Mouse (Mus musculus): ENCODE measurements around the gene Prx. TPM values are rescaled to one million over a fixed set of nuclear protein-coding genes. Genes with fewer than 3 reads are reported as not detected.

Gene Prx
- total RNA-seq, 4 experiments from 2014 or later = 2.3 to 7.7 (median 5.7) TPM

- peak; percentile 93 to 97 for DNase-seq (ENCODE audit: low spot score in 2 of 2)
Observed at GRCm38 (mm10) chr7:27552931-27553513, 53.9 kb downstream of the Prx start, which contains the start of the genes Pld3 and 2310022A10Rik. Gene Pld3, minus strand, starts transcription at chr7:27553218. Gene 2310022A10Rik, plus strand, starts transcription at chr7:27553233.

DNA sequence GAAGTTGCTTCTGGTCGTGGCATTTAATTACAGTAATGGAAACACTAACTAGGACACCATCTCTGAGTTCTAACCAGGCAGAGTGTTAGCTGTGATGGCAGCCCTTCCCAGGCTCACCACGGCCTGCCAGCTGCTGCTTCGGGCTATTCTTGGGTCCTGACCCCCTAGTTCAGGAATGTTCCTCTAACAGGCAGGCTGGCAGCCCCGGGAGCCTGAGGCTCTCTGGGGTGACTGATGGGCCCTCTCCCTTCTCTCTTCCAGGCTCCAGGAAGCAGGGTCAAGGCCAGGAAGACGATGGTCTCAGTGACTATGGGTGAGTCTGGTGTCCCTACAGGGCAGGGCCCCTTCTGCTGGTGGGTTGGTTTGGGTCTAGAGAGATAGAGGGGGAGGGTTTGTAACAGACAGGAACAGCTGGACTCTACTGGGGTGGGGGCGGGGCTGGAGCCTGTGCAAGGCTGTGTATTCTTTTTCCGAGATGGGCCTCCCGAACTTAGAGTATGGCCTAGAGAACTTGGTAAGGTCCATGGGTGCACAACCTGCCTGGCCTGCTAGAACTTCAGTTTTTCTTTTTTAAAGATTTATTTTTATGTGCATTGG lies 61.3 kb downstream of the Prx start:
- DNase-seq (ENCODE audit: low spot score in 2 of 2) = peak; percentile 69 to 84

DNA sequence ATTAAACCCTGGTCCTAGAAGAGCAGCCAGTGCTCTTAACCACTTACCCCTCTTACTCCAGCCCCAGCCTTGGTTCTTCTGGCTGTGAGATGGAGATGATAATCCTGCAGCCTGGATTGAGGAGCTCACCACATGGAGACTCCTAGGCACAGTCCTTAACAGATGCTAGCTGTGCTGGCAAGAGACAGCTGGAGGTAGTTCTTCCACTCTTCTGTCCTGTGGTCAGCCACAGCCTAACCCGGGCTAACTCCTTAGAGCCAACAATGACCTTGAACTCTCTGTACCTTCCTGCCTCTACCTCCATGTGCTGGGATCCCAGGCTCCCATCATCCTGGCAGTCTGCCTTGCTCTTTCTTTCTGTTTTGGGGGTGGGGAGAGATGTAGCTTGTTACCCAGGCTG lies 61.9 kb downstream of the Prx start:
- no peak for DNase-seq (ENCODE audit: low spot score in 2 of 2)

Other genes with a start within 250 kb of the Prx start
- gene Numbl, start 240.9 kb upstream of the Prx start, total RNA-seq (2022) = 1 to 10 TPM; 1.5 to 3.4 (median 2.2) TPM
- 10 to 100 TPM; 33.6 to 50.3 (median 43.1) TPM for gene Ltbp4, start 161.6 kb upstream of the Prx start, total RNA-seq (2022)
- 1 to 10 TPM; 1.8 to 3.9 (median 2.7) TPM for gene Shkbp1, start 143.3 kb upstream of the Prx start, total RNA-seq (2022)
- gene Gm20479, start 141.9 kb upstream of the Prx start, total RNA-seq (2022) = under 1 TPM in 1 of 4 experiments, not detected in 3; 0.53 TPM
- gene Sptbn4, start 51.6 kb upstream of the Prx start, total RNA-seq (2022) = not detected
- gene Blvrb, start 51.3 kb upstream of the Prx start, total RNA-seq (2022) = 10 to 100 TPM in 3 of 4 experiments, 1 to 10 TPM in 1; 9.9 to 14.4 (median 11.3) TPM
- gene Sertad3, start 25.6 kb upstream of the Prx start, total RNA-seq (2022) = 1 to 10 TPM; 3.8 to 5.3 (median 4.3) TPM
- gene Sertad1, start 12.4 kb upstream of the Prx start, total RNA-seq (2022) = 1 to 10 TPM; 6.5 to 9.8 (median 8.8) TPM
- under 1 TPM in 1 of 4 experiments, not detected in 3; 0.11 TPM for gene Hipk4, start 23.9 kb downstream of the Prx start, total RNA-seq (2022)
- gene Pld3, start 53.9 kb downstream of the Prx start, total RNA-seq (2022) = 10 to 100 TPM; 14.0 to 15.3 (median 14.9) TPM
- 100 to 1,000 TPM; 118 to 123 (median 121) TPM for gene 2310022A10Rik, start 53.9 kb downstream of the Prx start, total RNA-seq (2022)
- gene Akt2, start 92.2 kb downstream of the Prx start, total RNA-seq (2022) = 100 to 1,000 TPM; 178 to 228 (median 207) TPM
- not detected for gene Ttc9b, start 154.6 kb downstream of the Prx start, total RNA-seq (2022)
- 10 to 100 TPM; 40.0 to 47.7 (median 42.4) TPM for gene Map3k10, start 175.3 kb downstream of the Prx start, total RNA-seq (2022)
- under 1 TPM; 0.11 to 0.70 (median 0.33) TPM for gene Zfp607b, start 190.0 kb downstream of the Prx start, total RNA-seq (2022)
- gene Zfp60, start 232.1 kb downstream of the Prx start, total RNA-seq (2022) = 1 to 10 TPM; 5.8 to 9.5 (median 6.8) TPM

All from gastrocnemius, adult 8-10 months (tissue).